Mouse (Mus musculus) liver, adult 2 months (tissue): ENCODE results near the gene Htra1.

ENCODE experiments used
- CTCF ChIP-seq: fragments of 200-500 bp; IDR thresholded peaks from 2 replicates; pipeline ENCODE4 v1.5.1; 2011; ENCODE audit warnings: low read depth, low read length, control low read depth
- POLR2A ChIP-seq: fragments of 200-500 bp; IDR thresholded peaks from 2 replicates; pipeline ENCODE4 v1.6.1; 2011; ENCODE audit warnings: low read length, control low read depth; ENCODE audit not compliant: insufficient read depth; ENCODE audit errors: extremely low read depth

DNA sequence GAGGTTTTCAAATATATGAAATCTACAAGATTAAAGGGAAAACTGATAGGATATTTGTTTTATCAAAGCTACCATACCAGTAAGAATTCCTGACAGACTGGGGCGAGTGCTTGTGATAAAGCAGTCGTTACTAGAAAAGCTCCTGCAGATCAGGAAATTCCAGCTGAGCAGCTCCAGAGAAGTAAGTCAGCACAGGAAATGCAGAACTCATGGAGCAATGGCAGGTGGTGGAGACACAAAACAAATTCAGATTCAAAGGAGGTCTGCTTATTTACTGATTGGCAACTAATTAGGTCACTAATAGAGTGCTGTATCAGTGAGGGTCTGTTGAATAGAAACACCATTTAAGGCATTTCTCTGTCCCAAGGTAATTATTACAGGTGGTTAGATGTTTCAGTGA lies 45.0 kb upstream of the Htra1 start:
- TF ChIP-seq CTCF (no peak), POLR2A (no peak)
